Mouse (Mus musculus) heart, embryonic 16.5 days (tissue): Measurements from ENCODE around the gene Osbpl10. TPM values are rescaled to one million over a fixed set of nuclear protein-coding genes. Genes with fewer than 3 reads are reported as not detected.

ENCODE experiments used
- ATAC-seq: fragments of 200-750 bp; cut with Nextera tagmentation; replicated peaks from 2 replicates; pipeline ENCODE4 v1.8.0; 2017; ENCODE audit warnings: moderate number of reproducible peaks; ENCODE audit not compliant: insufficient read depth, low FRiP score; ENCODE audit errors: extremely low read depth
- H3K27ac ChIP-seq: fragments of 300-500 bp; sonication (generic); 2 replicates; pipeline ENCODE4 v1.5.1; 2014; ENCODE audit warnings: mild to moderate bottlenecking, low read length, control low read depth, moderate library complexity
- H3K27me3 ChIP-seq: fragments of 300-500 bp; sonication (generic); 2 replicates; pipeline ENCODE4 v1.6.1; 2014; ENCODE audit warnings: low read length, mixed read lengths; ENCODE audit not compliant: control insufficient read depth, insufficient read depth
- H3K36me3 ChIP-seq: fragments of 300-500 bp; sonication (generic); 2 replicates; pipeline ENCODE4 v1.6.1; 2014; ENCODE audit not compliant: control insufficient read depth, insufficient read depth
- H3K4me1 ChIP-seq: fragments of 300-500 bp; sonication (generic); 2 replicates; pipeline ENCODE4 v1.6.1; 2014; ENCODE audit warnings: low read length, mixed read lengths; ENCODE audit not compliant: control insufficient read depth, insufficient read depth
- H3K4me2 ChIP-seq: fragments of 300-500 bp; sonication (generic); 2 replicates; pipeline ENCODE4 v1.6.1; 2014; ENCODE audit warnings: low read depth, mild to moderate bottlenecking, control low read depth, low read length
- H3K4me3 ChIP-seq: fragments of 300-500 bp; sonication (generic); 2 replicates; pipeline ENCODE4 v1.5.1; 2014; ENCODE audit warnings: mild to moderate bottlenecking, control low read depth, low read length
- H3K9ac ChIP-seq: fragments of 300-500 bp; sonication (generic); 2 replicates; pipeline ENCODE4 v1.6.1; 2014; ENCODE audit warnings: low read length, control low read depth
- H3K9me3 ChIP-seq: fragments of 300-500 bp; sonication (generic); replicated peaks from 2 replicates; pipeline ENCODE4 v1.6.1; 2016; ENCODE audit warnings: low read length; ENCODE audit not compliant: control insufficient read depth
- WGBS: fragments of 180-500 bp; shearing (Covaris S2); extraction: QIAGEN DNeasy Blood & Tissue Kit; methylation state at CpG from one replicate; pipeline ENCODE4 v1.1.7; 2014; 5-methylcytosine and 5-hydroxymethylcytosine counted together
- polyA plus RNA-seq: library from polyadenylated mRNA; unstranded; fragments of >200 nt; fragmentation: Nextera tagmentation; extraction: Ambion mirVana; gene quantifications from 2 replicates; pipeline ENCODE4 v1.2.1, GENCODE M21; 2015

Gene Osbpl10
- polyA plus RNA-seq, 1 experiment from 2014 or later, result 5.1 TPM

- H3K27me3 ChIP-seq, result no peaks in the 10 kb centered on the region
- 91% methylated on average over 7 of the region's 7 CpGs for WGBS
- no peaks in the 10 kb centered on the region for H3K36me3 ChIP-seq
- no peaks in the 10 kb centered on the region for H3K9me3 ChIP-seq
- ATAC-seq, result no peak
- no peak overlapping the region for H3K9ac ChIP-seq
- H3K4me3 ChIP-seq, result no peak overlapping the region
- H3K4me1 ChIP-seq, result no peaks in the 10 kb centered on the region
- no peak overlapping the region for H3K4me2 ChIP-seq
- no peak overlapping the region for H3K27ac ChIP-seq
Measured at GRCm38 (mm10) chr9:115032786-115033185, 54.4 kb downstream of the Osbpl10 start.

- no peaks in the 10 kb centered on the region for H3K9me3 ChIP-seq
- 62% methylated on average over 6 of the region's 6 CpGs for WGBS
- H3K4me1 ChIP-seq, result no peaks in the 10 kb centered on the region
- no peak overlapping the region for H3K9ac ChIP-seq
- no peak for ATAC-seq
- H3K27ac ChIP-seq, result no peak overlapping the region
- no peak overlapping the region for H3K4me3 ChIP-seq
- H3K27me3 ChIP-seq, result no peaks in the 10 kb centered on the region
- no peaks in the 10 kb centered on the region for H3K36me3 ChIP-seq
- no peak overlapping the region for H3K4me2 ChIP-seq
Measured at GRCm38 (mm10) chr9:115034271-115034670, 55.9 kb downstream of the Osbpl10 start.

GRCm38 (mm10) chr9:115034788-115035187 lies 56.4 kb downstream of the Osbpl10 start:
- H3K9ac ChIP-seq, result no peak overlapping the region
- no peak overlapping the region for H3K4me3 ChIP-seq
- 72% methylated on average over 7 of the region's 7 CpGs for WGBS
- H3K9me3 ChIP-seq, result no peaks in the 10 kb centered on the region
- H3K27ac ChIP-seq, result no peak overlapping the region
- H3K4me2 ChIP-seq, result no peak overlapping the region
- H3K4me1 ChIP-seq, result no peaks in the 10 kb centered on the region
- ATAC-seq, result no peak
- no peaks in the 10 kb centered on the region for H3K27me3 ChIP-seq
- no peaks in the 10 kb centered on the region for H3K36me3 ChIP-seq

GRCm38 (mm10) chr9:115038215-115038614 lies 59.8 kb downstream of the Osbpl10 start:
- Histone ChIP-seq H3K27me3 (no peaks in the 10 kb centered on the region), H3K4me1 (no peaks in the 10 kb centered on the region), H3K4me2 (no peak overlapping the region), H3K9me3 (no peaks in the 10 kb centered on the region), H3K9ac (no peak overlapping the region), H3K27ac (no peak overlapping the region), H3K4me3 (no peak overlapping the region), H3K36me3 (no peaks in the 10 kb centered on the region)
- 58% methylated on average over 14 of the region's 14 CpGs for WGBS
- no peak for ATAC-seq

- Histone ChIP-seq H3K27me3 (no peaks in the 10 kb centered on the region), H3K4me3 (no peak overlapping the region), H3K9ac (no peak overlapping the region), H3K9me3 (no peaks in the 10 kb centered on the region), H3K27ac (no peak overlapping the region), H3K4me2 (no peak overlapping the region), H3K4me1 (no peaks in the 10 kb centered on the region), H3K36me3 (no peaks in the 10 kb centered on the region)
- 89% methylated on average over 9 of the region's 9 CpGs for WGBS
- no peak for ATAC-seq
Measured at GRCm38 (mm10) chr9:115038686-115039085, 60.3 kb downstream of the Osbpl10 start.

- no peaks in the 10 kb centered on the region for H3K9me3 ChIP-seq
- H3K9ac ChIP-seq, result no peak overlapping the region
- no peaks in the 10 kb centered on the region for H3K4me1 ChIP-seq
- WGBS, result 61% methylated on average over 7 of the region's 7 CpGs
- H3K27ac ChIP-seq, result no peak overlapping the region
- no peaks in the 10 kb centered on the region for H3K36me3 ChIP-seq
- no peak overlapping the region for H3K4me2 ChIP-seq
- no peak overlapping the region for H3K4me3 ChIP-seq
- no peaks in the 10 kb centered on the region for H3K27me3 ChIP-seq
- no peak for ATAC-seq
Measured at GRCm38 (mm10) chr9:115039245-115039644, 60.9 kb downstream of the Osbpl10 start.

- ATAC-seq, result no peak
Measured at GRCm38 (mm10) chr9:115042571-115042970, 64.2 kb downstream of the Osbpl10 start.

GRCm38 (mm10) chr9:115042971-115043706 lies 64.8 kb downstream of the Osbpl10 start:
- 81% methylated on average over 13 of the region's 13 CpGs for WGBS

More at GRCm38 (mm10) chr9:115042571-115042970, 64.2 kb downstream of the Osbpl10 start:
- Histone ChIP-seq H3K27ac (no peak overlapping the region), H3K27me3 (no peaks in the 10 kb centered on the region), H3K9me3 (no peaks in the 10 kb centered on the region), H3K36me3 (no peaks in the 10 kb centered on the region), H3K9ac (no peak overlapping the region), H3K4me3 (no peak overlapping the region), H3K4me1 (peaks cover 3% of the 10 kb centered on the region; the same call in 1 of the 2 replicates), H3K4me2 (no peak overlapping the region)
- 58% methylated on average over 6 of the region's 6 CpGs for WGBS

GRCm38 (mm10) chr9:115043881-115044770 lies 65.8 kb downstream of the Osbpl10 start:
- H3K27ac ChIP-seq, result no peak overlapping the region
- peaks cover 12% of the 10 kb centered on the region for H3K4me1 ChIP-seq
- H3K9ac ChIP-seq, result no peak overlapping the region
- WGBS, result 78% methylated on average over 8 of the region's 8 CpGs
- H3K4me3 ChIP-seq, result no peak overlapping the region
- H3K27me3 ChIP-seq, result no peaks in the 10 kb centered on the region
- H3K9me3 ChIP-seq, result no peaks in the 10 kb centered on the region
- H3K4me2 ChIP-seq, result no peak overlapping the region
- H3K36me3 ChIP-seq, result no peaks in the 10 kb centered on the region
- ATAC-seq, result no peak

More at GRCm38 (mm10) chr9:115042971-115043706, 64.8 kb downstream of the Osbpl10 start:
- no peaks in the 10 kb centered on the region for H3K36me3 ChIP-seq
- H3K4me3 ChIP-seq, result no peak overlapping the region
- H3K27me3 ChIP-seq, result no peaks in the 10 kb centered on the region
- no peak overlapping the region for H3K9ac ChIP-seq
- no peaks in the 10 kb centered on the region for H3K9me3 ChIP-seq
- ATAC-seq, result no peak
- H3K4me1 ChIP-seq, result peaks cover 6% of the 10 kb centered on the region
- no peak overlapping the region for H3K27ac ChIP-seq
- no peak overlapping the region for H3K4me2 ChIP-seq
